Mouse (Mus musculus) embryo, embryonic 10.5 days (tissue): Measurements from ENCODE around the gene Drg1.

Experiments used
- DNase-seq: peaks from one replicate; pipeline ENCODE4 v3.0.0-alpha.2; 2015; ENCODE audit warnings: low spot score

Gene Drg1

GRCm38 (mm10) chr11:3266079-3266685 is at the start of gene Drg1:
Gene Drg1, minus strand, starts transcription at chr11:3266415.
- DNase-seq: peak; percentile 98

- DNase-seq: peak; percentile 72
Observed at GRCm38 (mm10) chr11:3314148-3314547, 47.9 kb upstream of the Drg1 start.

DNA sequence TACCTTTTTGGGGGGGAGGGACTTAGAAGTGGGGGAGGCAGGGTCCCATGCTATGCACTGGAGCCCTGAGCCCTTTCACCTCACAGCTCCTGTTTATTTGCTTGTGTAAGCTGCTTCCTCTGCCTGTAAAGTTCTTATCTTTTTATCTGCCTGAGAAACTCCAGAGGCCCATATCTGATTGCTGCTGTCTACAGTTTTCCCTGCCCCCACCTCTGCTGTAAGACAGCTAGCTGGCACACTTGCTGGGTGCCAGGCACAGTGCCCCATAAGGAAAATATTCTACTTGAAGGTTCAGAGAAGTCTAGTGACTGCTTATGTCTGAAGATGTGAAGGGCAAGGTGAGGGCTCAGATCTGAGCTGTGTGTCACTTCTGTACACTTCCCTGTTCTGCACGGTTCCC is 47.1 kb upstream of the Drg1 start:
- no peak for DNase-seq

GRCm38 (mm10) chr11:3311586-3312347 is 45.6 kb upstream of the Drg1 start:
- no peak for DNase-seq

GRCm38 (mm10) chr11:3310789-3311585 is 44.8 kb upstream of the Drg1 start:
- DNase-seq: no peak

DNA sequence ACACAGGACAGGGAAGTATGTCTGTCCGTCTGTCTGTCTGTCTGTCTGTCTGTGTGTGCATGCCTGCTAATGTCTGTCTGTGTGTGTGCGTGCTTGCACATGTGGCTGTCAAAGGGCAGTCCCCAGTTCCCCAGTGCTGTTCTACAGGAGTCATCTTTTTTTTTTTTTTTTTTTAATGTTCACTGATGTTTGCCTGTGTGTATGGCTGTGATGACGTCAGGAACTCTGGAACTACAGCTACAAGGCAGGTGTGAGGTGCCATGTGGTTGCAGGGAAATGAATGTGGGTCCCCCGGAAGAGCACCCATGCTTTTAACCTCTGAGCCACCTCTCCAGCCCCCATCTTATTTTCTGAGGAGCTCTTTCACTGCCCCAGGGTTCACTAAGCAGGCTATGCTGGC is 43.7 kb upstream of the Drg1 start:
- no peak for DNase-seq

- DNase-seq: no peak
Observed at GRCm38 (mm10) chr11:3307875-3308274, 41.7 kb upstream of the Drg1 start.

GRCm38 (mm10) chr11:3305821-3306220 is 39.6 kb upstream of the Drg1 start:
- no peak for DNase-seq

- DNase-seq: no peak
Observed at GRCm38 (mm10) chr11:3302792-3303191, 36.6 kb upstream of the Drg1 start.

- DNase-seq: no peak
Observed at GRCm38 (mm10) chr11:3302385-3302784, 36.2 kb upstream of the Drg1 start.

DNA sequence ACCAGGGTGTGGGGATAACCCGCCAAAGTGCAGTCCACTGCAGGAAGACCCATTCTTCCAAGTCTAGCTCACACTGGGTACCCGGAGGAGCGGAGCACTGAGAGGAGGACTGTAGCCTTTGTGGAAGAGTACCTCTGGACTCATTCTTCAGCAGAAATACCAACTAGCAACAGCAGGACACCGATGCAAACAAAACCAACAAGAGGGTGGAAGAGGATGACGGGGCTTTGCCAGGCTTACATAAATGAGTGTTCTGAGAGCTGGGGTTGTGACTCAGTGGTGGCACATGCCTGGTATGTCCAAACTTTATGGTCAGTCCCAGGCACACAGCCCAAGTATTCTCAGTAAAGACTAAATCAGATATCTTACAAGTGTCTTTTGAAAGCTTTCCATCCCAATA is 34.9 kb upstream of the Drg1 start:
- DNase-seq: no peak

DNA sequence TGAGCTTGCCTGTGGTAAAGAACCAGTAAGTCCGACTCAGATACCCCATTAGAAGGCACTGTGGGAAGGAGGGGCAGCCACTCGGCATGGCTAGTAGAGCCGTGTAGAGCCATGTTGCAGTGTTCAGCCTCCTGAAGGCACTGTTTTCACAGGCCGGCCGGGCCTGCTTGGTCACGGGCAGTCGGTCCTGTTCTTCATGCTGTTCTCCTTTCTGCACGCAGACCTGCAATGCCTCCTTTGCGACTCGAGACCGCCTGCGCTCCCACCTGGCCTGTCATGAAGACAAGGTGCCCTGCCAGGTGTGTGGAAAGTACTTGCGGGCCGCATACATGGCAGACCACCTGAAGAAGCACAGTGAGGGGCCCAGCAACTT is 32.6 kb upstream of the Drg1 start:
- no peak for DNase-seq

- no peak for DNase-seq
Observed at GRCm38 (mm10) chr11:3297871-3298812, 31.9 kb upstream of the Drg1 start.

GRCm38 (mm10) chr11:3296056-3296455 is 29.8 kb upstream of the Drg1 start:
- DNase-seq: no peak

DNA sequence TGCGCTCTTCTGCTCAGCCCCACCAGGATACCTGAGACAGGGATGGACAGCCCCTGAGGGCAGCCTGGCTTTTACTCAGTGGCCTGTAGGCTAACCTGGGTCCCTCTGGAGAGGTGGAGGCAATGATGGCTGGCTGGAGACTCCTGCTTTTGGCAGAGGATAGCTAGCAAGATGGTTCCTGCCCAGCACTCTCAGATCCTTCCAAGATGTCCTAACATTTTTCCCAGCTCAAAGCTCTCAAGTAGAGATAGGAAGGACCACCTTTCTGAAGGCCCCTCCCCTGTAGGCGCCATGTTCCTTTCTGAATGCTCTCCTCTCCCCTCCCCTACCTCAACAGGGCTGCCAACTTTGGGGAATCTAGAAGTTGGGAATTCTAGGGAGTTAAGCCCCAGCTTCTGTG is 28.4 kb upstream of the Drg1 start:
- no peak for DNase-seq

DNA sequence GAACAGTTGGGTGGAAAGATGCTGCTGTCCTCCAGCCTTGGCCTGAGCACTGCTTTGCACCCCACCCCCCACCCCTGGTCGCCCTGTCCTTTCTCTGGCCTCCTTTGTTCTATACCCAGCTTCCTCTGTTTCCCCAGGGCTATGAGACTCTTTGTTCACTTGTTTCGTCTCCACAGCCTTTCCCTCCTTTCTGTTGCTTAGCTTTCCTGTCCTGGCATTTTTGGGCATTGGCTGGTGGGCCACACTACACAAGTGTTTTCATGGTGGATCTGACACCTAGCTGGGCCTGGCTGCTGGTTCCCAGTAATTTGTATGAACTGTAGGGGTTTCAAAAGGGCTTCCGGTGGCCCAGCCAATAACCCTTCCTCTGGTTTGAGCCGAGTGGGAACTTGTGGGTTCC is 27.1 kb upstream of the Drg1 start:
- DNase-seq: no peak

GRCm38 (mm10) chr11:3292711-3293249 is 26.6 kb upstream of the Drg1 start:
- DNase-seq: peak; percentile 95

DNA sequence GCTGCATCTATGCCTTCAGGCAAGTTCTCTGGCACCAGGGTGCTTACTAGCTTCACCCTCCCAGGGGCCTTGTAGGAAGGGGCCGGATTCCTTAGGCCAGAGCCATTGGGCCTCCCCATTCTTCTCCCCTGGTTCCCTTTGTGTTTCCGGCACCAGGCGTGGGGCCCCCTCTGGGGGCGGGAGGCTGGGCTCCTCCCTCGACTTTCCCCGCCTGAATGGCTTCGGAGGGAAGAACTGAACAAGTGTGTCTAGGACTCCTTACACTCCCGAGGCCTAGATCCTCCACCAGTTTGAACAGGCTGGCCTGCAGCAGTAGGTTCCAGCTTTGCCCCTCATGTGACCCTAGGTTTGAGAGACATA is 25.8 kb upstream of the Drg1 start:
- DNase-seq: peak; percentile 88

DNA sequence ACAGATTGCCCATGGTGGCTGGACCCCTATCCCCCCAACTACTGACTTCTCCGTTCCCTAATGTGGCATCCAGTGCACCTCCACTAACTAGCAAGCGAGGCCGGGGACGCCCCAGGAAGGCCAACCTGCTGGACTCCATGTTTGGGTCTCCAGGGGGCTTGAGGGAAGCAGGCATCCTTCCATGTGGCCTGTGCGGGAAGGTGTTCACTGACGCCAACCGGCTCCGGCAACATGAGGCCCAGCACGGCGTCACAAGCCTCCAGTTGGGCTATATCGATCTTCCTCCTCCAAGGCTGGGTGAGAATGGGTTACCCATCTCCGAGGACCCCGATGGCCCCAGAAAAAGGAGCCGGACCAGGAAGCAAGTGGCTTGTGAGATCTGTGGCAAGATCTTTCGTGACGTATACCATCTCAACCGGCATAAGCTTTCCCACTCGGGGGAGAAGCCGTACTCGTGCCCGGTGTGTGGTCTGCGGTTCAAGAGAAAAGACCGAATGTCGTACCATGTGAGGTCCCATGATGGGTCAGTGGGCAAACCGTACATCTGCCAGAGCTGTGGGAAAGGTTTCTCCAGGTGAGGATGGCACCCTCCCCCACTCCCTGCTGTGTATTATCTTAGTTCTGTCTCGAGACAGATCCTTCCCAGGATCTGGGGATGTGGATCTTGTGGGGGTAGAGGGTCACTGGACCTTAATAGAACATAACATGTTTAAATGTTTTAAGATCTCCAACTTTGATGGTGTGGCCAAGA is 25.3 kb upstream of the Drg1 start:
- peak; percentile 57 for DNase-seq

DNA sequence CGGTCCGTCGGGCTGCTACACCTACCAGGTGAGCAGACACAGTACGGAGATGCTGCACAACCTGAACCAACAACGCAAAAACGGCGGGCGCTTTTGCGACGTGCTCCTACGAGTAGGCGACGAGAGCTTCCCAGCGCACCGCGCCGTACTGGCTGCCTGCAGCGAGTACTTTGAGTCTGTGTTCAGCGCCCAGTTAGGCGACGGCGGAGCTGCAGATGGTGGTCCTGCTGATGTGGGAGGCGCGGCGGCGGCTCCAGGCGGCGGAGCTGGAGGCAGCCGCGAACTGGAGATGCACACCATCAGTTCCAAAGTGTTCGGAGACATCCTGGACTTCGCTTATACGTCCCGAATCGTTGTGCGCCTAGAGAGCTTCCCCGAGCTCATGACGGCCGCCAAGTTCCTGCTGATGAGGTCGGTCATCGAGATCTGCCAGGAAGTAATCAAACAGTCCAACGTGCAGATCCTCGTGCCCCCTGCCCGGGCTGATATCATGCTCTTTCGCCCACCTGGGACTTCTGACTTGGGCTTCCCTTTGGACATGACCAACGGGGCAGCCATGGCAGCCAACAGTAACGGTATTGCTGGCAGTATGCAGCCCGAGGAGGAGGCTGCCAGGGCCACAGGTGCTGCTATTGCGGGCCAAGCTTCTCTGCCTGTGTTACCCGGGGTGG is 24.6 kb upstream of the Drg1 start:
- DNase-seq: peak; percentile 49
